Mouse (Mus musculus): Measurements from ENCODE around the gene Ovol3.

Gene Ovol3

GRCm38 (mm10) chr7:30193581-30194100, 41.9 kb downstream of the Ovol3 start:
- DNase-seq = peak; percentile 49 to 54

GRCm38 (mm10) chr7:30193013-30193412, 42.5 kb downstream of the Ovol3 start:
- DNase-seq = no peak

DNA sequence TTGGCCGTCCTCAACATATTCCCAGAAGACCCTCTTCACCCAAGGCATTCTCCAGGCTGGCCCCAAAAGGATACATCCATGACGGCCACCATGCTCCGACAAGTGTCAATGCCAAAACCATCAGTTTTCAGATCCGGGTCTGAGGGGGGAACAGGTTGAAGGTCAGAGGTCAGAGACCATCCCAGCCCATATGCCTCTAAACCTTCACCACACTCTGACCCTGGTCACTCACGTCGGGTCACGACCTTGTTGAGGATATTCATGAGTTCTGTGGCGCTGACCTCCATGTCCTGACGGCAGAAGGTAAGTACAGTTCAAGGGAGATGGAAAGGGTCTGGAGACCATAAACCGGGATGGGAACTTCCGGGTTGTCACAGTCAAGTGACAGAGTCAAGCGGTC, 43.4 kb downstream of the Ovol3 start:
- DNase-seq = no peak

DNA sequence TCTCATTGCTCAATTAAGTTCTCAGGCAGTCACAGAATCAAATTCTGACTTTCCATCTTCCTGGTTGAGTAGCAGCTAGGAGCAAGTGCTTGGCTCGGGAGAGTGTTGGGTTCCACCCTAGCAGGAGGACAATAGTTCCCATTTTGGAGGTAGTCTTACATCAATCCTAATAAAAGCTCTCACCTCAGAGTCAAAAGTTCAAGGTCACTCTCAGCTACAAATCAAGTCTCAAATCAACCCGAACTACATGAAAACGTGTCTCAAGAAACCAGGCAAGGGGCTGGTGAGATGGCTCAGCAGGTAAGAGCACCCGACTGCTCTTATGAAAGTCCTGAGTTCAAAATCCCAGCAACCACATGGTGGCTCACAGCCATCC, 46.4 kb downstream of the Ovol3 start:
- no peak for DNase-seq

DNA sequence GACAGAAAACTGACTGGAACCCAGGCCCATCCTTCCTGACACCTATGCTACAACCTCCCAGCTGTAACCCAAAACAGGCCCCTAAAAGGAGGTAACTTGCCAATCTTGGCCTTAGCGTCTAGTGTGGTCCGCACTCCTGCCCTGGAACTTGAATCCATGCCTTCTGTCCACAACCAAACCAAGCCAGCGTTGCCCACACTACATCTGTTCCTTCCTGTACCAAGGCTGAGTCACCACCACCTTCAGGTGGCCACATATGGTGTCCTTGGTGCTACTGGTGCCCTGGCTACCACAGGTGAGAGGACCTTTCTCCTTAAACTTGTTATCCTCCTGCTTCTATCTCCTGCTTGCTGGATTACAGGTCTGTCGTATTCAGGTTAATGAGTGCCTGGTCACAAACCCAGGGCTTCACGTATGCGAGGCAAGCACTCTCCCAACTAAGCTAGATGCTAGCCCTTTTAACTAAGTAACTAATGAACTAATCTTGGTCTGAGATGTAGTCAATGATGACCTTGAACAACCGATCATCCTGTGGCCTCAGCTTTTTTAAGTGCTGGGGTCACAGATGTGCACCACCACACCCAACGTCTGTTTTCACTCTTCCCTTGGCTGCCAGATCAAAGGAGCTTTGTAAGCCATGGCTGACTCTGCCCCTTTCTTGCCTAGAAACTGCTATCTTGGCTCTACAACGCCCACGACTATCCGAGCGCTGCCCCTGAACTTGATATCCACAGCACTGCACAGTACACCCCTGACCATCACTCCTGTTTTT, 47.0 kb downstream of the Ovol3 start:
- no peak for DNase-seq

- no peak for DNase-seq
These were observed 50.7 kb downstream of the Ovol3 start for GRCm38 (mm10) chr7:30184641-30185348.

GRCm38 (mm10) chr7:30183879-30184289, 51.6 kb downstream of the Ovol3 start, which contains the start of gene Cox7a1:
TSS of gene Cox7a1 (plus strand) at chr7:30184144.
- peak; percentile 75 to 89 for DNase-seq
